Mouse (Mus musculus) cerebellum, adult 9-11 months (tissue): ENCODE results near the gene Kctd11.

Source experiments
- DNase-seq: peaks from one replicate; pipeline ENCODE4 v3.0.0; 2022

Kctd11 gene

DNA sequence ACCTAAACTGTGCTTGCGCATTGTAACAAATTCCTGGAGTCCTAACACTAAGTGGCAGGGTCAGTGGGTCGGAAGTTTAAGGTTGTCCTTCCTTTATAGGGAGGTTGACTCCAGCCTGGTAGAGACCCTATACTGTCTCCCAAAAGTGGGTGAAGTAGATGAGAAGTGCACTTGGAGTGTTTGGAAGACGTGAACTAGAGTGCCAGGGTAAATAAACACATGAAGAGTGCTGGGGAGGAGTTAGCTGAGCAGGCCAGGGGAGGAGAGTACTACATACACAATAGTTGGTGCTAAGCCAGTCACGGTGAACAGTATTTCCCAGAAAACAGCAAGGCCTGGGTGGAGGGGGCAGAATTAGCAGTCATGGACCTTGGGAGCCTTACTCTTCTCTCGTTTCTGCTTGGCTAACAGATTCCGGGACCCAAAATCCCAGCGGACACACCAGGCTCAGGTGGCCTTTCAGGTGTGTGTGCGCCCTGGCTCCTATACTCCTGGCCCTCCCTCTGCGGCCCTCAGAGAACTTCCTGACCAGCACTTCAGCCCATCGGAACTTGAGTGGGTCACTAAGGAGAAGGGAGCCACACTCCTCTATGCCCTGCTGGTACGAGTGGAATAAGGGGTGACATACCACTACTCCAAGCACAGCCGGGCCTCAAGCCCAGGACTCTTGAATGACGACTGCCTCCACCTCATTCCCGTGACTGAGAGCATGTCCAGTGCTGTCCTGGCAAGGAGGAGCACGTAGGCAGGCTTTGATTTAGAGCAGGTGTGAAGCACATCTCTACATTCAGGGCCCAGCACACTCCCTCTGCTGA lies 31.7 kb upstream of the Kctd11 start:
- peak; percentile 52 for DNase-seq

DNA sequence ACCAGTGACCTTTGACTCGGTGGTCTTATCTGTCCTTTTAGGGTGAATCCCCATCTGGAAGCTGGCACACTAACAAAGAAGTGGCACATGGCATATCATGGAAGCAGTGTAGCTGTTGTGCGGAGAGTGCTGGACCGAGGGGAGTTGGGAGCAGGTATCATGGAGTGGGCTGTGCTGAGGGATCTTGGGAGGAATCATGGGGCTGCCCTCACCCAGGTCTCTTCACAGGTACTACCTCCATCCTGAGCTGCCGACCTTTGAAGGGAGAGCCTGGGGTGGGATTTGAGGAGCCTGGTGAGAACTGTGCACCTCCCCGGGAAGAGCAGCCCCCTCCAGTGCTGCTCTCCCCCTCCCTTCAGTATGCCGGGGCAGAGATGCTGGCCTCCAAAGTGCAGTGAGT lies 30.5 kb upstream of the Kctd11 start:
- peak; percentile 36 for DNase-seq

DNA sequence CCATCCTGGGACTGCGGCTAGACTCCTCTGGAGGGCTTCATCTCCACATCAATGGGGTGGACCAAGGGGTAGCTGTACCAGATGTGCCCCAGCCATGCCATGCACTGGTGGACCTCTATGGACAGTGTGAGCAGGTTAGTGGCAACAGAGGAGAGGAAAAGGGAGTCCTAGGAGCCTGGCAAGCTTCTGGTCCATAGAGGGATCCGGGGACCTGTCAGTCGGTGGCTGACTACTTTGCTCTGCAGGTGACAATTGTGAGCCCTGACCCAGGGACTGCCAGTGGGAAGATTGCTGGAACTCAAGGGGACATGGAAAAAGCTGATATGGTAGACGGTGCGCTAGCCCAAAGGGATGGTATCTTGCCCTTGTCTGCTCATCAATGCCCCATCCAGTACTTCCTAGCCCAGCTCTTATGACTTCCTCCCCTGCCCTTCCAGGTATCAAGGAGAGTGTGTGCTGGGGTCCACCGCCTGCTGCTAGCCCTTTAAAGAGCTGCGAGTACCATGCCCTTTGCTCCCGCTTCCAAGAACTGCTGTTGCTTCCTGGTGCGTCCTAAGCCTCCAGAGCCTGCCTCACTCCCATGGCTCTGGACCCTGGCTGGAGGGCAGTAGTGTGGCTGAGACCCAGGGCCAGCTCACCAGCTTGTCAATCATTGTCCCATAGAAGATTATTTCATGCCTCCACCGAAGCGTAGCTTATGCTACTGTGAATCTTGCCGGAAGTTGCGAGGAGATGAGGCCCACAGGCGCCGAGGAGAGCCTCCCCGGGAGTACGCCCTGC lies 29.8 kb upstream of the Kctd11 start:
- DNase-seq, result peak; percentile 28

DNA sequence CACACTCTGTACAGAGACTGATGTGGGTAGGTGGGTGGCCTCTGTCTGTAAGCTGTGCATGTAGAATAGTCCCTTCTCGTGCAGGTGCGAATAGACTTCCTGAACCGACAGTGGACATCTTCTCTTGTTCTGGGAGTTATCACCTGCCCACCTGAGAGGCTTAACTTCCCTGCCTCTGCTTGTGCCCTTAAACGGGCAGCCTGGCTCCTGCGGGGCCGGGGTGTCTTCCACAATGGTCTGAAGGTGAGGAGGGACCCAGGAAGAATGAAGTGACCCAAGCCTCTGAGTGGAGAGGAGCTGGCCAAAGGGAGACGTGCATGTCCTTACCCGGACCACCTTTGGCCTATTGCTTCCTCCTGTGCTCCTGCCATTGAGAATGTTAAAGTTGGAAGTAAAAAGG lies 29.0 kb upstream of the Kctd11 start:
- DNase-seq, result no peak

DNA sequence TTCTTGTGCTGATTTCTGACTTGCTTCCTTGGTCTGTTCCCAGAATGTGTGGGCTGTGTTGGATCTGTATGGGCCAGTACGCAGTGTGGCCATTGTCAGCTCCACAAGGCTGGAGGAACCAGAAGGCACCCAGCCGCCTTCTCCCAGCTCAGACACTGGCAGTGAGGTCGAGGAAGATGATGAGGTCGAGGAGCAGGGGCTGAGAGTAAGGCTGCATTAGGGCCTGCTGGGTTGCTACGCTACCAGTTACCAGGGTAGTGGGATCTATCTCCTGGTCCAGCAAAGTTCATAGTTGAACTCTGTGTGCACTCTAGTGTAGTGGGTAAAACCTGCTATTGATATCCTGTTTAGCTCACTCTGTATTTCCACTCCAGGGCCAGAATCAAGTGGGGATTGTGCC lies 28.0 kb upstream of the Kctd11 start:
- no peak for DNase-seq

DNA sequence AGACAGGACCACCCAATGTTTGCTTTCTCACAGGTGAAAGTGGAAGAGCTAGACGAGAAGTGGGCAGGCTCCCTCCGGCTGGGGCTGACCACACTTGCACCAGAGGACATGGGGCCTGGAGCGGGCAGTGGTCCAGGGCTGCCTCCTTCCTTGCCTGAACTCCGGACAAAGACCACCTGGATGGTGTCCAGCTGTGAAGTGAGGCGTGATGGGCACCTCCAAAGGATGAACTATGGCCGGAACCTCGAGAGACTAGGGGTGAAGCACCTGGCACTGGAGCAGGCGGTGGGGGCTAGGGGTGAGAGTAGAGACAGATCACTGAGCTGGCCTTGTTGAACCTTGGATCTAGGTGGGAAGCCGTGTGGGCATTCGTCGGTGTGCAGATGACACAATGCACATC lies 27.4 kb upstream of the Kctd11 start:
- peak; percentile 47 for DNase-seq

DNA sequence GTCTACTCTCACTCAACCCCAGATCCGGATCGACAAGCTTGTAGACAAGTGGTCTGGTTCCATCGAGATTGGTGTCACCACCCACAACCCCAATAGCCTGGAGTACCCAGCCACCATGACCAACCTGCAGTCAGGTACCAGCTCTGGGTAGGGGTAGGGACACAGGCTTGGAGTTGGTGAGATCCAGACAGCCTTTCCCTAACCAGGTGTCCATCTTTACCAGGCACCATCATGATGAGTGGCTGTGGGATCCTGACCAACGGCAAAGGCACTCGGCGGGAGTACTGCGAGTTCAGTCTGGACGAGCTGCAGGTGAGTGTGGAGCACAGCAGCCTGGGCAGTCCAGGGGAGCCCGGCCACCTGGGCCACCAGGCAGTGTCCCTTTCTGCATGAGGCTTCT lies 23.1 kb upstream of the Kctd11 start:
- DNase-seq, result peak; percentile 27

DNA sequence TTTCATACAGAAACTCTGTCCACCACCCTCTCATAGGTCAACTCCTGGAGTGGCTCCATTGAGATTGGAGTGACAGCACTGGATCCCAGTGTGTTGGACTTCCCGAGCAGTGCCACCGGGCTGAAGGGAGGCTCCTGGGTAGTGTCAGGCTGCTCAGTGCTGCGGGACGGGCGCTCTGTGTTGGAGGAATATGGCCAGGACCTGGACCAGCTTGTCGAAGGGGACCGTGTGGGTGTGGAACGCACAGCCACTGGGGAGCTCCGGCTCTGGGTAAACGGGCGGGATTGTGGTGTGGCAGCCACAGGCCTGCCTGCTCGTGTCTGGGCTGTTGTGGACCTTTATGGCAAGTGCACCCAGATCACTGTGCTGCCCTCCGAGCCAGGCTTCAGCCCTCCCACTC lies 21.8 kb upstream of the Kctd11 start:
- DNase-seq, result peak; percentile 49

DNA sequence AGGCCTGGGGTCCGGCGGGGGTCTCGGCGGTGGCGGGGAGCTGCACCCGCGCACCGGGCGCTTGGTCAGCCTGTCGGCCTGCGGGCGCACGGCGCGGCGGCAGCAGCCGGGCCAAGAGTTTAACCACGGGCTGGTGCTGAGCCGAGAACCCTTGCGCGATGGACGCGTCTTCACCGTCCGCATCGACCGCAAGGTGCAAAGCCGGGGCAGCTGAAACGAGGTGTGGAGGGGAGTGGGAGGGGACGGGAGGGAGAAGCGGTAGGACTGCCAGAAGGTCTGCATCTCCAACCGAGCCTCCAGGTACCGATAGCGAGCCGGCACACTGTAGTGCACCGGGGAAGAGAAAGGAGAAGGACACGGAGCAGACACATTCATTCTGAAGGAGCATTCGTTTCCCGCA lies 20.8 kb upstream of the Kctd11 start:
- DNase-seq, result no peak

DNA sequence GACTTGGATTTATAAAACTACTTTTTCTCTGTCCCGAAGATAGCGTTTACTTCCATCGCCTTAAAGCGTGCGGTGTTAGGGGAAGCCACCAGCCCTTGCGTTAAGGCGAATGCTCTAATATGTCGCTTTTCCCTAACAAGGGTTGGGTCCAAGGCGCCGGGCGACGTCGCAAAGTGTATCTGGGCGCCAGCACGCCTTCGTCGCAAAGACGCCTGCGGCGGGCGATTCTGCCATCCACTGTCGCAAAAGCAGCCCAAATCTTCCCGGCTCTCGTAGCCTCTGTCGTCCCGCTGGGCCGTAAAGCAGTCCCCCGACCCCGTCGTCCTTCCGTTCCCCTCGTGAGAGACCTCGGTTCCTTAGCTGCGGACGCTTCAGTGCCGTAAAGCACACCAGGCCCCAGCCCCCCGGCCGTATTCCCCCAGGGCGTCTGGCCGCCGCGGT lies 20.2 kb upstream of the Kctd11 start:
- DNase-seq, result peak; percentile 98

DNA sequence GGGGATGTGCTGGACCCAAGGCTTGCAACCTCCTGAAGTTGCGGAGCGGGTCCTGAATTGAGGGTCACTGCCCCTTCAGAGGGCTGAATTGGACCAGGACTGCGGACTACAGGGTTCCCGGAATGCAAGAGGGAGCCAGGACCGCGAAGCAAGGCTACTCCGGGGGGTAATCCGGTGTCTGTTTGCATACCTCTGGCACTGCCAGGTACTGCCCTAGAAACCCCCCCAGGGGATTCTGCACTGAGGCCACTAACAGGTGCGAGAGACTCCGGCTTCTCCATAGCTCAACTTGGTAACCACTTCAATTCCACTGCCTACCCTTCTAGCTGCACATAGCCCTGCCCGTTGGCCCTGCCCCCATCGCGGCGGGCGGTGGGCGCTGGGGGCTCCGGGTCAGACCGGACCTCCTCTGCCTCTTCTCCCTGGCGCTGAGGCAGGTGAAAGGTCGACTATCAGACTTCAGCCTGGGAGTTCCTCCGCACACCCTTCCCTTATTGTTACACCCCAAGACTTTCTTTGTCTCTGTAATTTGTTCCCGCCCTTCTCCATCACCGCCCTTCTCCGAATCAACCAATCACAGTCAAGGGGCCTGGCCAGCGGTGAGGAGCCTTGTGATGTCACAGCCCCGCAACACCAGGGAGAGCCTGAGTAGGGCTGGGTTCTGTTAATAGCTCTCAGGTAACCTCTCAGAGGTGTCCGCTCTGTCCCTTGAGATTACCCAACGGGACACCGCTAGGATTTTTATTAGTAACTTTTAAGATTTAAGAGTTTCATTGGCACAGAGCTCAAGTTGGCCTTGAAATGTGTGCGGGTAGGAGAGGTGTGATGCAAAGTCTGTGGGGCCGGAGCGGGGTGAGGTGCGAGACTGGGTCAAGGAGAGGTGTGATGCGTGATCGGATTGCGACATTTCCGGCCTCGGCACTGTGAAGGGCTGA lies 19.5 kb upstream of the Kctd11 start, which contains the start of the genes 2810408A11Rik and Neurl4:
2810408A11Rik (minus strand) TSS at position 517 of the 935 bp plus-strand sequence.
Neurl4 (plus strand) TSS at position 602 of the 935 bp plus-strand sequence.
- DNase-seq, result peak; percentile 93

DNA sequence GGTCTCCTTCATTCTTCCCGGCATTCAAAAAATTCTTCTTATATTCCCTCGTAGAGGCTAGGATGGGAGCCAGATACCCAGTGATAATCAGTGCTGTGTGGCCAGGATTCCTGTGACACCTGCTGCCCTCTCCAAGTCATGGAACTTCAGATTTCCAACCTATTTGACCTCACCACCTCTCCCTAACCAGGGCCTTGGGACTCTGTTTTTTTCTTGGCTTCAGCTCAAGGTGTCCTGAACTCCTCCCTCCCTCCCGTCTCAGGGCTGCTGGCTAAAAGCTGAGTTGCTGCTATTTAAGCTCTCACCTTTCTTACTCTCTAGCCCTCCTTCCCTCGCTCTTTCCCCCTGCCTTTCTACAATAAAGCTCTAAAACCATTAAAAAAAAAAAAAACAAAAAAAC lies 18.7 kb upstream of the Kctd11 start:
- DNase-seq, result peak; percentile 55

DNA sequence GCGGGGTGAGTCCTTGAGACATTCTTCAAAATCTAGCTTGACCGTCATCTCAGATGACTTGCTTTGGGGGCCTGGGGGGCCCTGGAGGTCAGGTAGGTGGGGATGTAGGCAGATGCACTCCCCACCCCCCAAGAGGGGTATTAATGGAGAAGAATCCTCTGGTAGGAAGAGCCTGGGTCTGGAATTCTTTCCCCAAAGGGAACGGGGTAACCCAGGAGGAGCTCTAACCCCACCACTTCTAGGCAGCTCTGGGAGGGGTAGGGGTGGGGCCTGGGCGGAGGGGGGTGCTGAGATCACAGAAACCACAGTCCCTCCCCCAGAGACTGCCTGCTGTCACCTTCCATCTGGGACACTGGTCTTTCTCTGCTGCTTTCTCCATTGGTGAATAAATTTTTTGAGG lies 14.1 kb upstream of the Kctd11 start, which contains the start of gene Acap1:
Acap1 (minus strand) TSS at position 249 of the 400 bp plus-strand sequence.
- no peak for DNase-seq

DNA sequence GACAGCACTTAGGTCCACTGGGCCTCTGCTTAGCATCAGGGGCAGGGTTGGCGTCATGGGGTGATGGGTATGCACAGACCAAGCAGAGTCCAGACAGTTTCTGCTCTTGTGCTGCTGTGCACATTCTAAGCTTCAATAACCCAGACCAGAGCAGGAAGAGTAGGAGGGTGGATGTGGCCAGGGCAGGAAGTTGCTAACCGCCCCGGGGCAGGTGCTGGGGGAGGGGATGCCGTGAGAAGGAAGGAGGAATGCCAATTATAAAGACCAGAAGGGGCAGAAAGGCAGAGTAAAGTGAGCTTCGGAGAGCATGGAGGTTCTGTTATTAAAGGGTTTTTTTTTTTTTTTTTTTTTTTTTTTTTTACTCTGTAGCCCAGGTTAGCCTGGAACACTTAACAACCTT lies 13.5 kb upstream of the Kctd11 start:
- no peak for DNase-seq

DNA sequence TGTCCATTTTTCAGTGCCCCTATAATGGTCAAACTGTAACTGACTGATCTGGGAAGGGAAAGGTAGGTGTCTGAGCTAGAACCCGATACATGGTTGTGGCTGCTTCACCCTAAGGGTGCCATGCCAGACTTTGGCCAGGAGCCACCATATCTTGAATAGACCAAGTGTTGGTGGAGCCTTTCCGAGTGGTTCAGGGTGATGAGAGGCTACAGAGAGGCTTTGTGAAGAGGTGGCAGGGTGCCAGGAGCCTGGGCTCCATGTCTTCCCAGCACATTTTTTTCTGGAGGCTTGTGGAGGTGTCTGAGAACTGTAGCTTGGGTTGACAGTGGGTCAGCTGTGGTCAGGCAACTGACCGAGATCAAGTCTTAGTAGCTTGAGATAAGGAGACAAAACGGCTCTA lies 10.3 kb upstream of the Kctd11 start:
- DNase-seq, result no peak

DNA sequence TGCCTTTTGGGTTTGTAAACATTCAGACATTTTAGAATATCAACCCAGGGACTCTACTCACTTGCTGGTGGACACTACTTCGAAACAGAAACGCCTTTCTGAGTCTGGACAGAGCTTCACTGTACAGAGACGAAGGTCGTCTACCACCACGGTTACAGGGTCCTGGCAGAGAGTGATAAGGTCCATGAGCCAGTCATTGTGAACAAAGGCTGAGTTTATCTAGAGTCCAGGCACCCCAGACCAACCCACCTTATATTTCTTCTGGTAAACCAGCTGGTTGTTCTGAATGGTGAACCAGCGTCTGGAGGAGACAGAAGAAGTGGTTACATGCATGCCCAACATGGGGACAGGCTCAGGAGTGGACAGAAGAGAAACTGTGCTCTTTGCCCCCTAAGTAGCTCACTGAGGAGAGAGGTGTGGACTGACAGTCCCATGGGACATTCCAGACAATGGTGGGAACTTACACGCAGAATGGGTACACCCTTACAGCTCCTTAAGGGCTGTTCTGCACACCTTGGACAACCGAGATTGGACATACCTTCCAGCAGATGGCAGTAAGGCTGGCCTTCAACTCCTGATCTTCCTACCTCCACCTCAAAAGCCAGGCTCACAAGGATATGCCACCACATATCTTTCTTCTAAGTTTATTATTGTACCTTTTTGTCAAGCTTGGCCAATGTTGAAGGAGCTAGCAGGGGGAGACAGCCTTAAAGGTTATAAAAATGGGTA lies 5.9 kb upstream of the Kctd11 start:
- DNase-seq, result no peak

DNA sequence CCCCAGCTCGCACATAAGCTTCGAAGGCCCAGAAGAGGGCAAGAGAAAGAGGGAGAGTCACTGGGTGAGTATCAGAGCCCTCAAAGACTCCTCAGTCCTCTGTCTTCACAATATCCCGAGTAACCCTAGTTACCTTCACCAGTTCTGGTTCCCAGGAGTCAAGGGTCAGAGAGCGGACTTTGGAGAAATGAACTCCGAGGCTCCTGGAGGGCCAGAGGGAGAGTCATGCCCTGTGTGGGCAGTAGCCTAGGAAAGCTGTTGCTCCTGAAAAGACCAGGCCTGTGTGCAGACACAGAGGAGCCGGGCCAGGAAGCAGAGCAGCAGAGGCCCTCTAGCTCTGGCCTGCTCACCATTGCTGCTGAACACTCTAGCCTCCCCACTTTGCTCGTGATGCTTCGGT lies 3.5 kb upstream of the Kctd11 start:
- DNase-seq, result no peak

DNA sequence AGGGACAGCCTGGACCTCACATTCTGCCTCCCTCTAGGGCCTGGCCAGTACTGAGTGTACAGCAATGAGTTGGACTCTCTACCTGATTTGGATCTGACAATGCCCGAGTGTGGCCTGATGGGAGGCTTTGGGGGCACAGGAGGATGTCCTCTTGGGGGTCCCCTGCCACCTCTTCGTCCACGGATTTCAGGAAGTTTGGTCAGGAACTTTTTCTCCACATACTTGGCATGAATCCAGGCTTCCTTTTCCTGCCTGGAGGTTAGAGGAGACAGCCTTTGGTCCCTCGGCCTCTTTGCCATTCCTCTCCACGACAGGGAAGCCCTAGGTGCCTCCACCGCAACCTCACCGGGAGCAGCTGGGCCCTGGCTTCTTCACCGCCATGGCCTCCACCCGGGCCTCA lies 3.0 kb upstream of the Kctd11 start:
- no peak for DNase-seq

DNA sequence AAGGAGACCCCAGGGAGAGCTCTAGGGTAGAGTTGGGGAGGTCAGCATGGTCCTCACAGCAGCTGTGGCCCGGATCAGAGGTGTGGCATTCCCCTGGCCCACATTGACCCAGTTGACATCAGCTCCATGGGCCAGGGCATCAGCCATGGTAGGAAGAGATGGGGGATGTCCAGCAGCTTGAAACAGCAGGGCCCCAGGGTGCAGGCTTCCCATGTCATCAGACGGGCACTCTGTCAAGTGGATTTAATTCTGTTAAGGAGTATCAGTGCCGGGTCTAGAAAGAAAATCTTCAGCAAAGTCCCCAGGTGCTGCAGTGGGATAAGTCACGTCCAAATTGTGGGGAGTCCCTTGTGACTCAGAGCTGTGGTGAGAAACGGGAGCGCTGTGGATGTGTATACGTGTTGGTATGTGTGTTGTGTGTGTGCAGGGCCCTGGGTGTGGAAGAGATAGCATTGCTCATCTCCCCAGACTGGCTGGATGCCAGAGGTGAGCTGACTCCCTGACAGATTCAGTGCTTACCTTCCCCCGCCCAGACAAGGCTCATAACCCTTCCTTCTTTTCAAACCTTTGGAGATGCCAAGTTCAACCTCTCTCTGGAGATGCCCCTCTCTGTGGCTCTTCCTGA lies 2.4 kb upstream of the Kctd11 start:
- DNase-seq, result peak; percentile 22

DNA sequence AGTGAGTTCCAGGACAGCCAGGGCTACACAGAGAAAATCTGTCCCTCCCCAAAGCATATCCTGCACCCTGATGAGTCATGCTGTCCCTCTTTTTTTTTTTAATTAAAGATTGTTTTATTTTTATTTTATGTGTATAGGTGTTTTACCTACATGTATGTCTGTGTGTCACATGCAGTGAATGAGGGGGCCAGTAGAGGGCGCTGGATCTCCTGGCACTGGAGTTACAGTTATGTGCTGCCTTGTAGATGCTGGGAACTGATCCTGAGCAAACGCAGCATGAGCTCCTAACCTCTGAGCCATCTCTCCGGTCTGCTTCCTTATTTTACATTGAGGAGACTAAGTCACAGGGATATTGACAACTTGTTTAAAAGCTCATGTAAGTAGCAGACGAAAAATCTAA lies 1.9 kb upstream of the Kctd11 start:
- DNase-seq, result peak; percentile 39

DNA sequence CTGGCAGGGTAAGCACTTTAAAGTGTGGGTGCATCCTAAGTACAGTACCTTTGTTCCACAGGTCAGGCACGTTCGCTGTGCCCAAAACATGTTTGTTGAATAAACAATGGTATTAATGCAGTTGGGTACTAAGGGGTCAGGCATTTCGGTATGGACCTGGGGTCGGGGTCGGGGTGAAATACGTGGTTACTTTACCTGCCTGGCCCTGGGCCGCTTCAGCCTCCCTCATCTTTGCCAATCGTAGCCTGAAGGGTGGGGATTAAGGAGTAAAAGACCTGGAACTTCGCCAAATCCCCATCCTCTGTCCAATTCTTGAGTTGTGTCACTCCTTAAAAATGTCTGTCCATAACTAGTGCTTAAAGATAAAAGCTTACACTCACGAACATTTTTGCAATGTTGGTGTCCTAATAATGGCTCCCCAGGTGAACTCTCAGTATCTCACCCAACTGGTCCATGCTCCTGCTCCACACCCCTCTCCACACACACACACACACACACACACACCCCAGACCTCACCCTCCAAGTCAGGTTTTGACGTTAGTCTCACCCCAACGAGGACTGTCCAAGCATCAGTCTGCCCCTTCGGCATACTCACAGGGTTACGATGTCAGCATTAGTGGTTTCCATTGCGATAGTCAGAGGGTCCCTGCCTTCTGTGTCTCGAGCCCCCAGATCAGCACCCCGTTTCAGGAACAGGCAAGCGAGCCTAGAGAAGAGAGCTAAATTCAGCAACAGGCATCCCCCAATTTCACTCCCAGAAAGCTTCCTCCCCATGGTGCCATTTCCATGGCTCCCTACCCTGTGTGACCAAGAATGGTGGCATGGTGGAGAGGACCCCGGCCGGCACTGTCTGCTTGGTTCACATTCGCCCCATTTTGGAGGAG lies 823 bp upstream of the Kctd11 start:
- peak; percentile 31 for DNase-seq
